Mouse (Mus musculus) CH12.LX (cell line): ENCODE measurements around the gene Gm20388.

Source experiments
- JUND ChIP-seq: conservative IDR thresholded peaks from 2 replicates; pipeline ENCODE4 v1.6.1; 2011; ENCODE audit warnings: low read depth, low read length, improper control_type of control experiment
- KAT2A ChIP-seq: IDR thresholded peaks from 2 replicates; pipeline ENCODE4 v1.6.1; 2012; ENCODE audit warnings: low read length, improper control_type of control experiment, inconsistent platforms; ENCODE audit not compliant: insufficient replicate concordance
- POLR2A ChIP-seq: IDR thresholded peaks from 2 replicates; pipeline ENCODE4 v1.6.1; 2011; ENCODE audit warnings: low read depth, mild to moderate bottlenecking, improper control_type of control experiment, low read length
- POLR2AphosphoS2 ChIP-seq: IDR thresholded peaks from 2 replicates; pipeline ENCODE4 v1.6.1; 2011; ENCODE audit warnings: low read depth, low read length, improper control_type of control experiment
- ZMIZ1 ChIP-seq: IDR thresholded peaks from 2 replicates; pipeline ENCODE4 v1.6.1; 2012; ENCODE audit warnings: low read depth, mild to moderate bottlenecking, inconsistent platforms, low read length, improper control_type of control experiment

DNA sequence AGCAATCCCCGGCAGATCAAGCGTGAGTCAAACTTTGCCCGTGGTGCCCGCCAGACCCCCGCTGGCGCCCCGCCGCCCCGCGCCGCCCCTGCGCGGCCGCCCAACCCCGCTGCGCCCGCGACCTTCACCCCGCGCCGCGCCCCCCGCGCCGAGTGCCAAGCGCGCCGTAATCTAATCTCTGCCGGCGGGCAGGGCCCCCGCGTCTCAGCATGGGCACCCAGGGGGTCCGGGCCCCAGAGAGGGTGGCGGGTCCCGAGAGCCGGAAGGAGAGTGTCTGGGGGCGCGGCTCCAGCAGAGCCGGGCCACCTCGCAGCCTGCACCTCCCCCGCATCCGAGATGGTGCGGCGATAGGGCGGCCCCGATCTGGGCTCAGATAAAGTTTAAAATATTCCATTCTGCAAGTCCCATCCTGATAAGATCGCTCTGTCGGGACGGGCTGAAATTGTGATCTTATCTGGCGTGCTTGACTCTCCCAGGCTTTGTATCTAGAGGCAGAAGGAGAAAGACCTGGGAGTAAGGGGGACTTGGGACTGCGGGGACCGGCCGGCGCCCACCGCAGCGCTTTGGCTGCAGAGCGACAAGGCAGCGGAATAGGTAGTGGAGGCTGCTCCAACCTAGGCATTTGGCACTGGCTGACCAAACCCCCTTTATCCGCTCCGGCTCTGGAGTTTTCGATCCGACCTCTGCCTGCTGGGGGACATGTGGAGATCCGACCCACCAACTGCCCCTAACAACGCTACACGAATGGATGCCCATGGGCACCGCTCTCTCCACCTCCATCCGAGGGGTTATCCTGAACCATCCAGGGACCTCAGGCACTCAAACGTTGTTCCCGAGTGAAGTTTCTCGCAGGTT, 2372.1 kb downstream of the Gm20388 start:
- TF ChIP-seq POLR2AphosphoS2 (no peak), ZMIZ1 (no peak), JUND (no peak), KAT2A (no peak), POLR2A (no peak)
